Mouse (Mus musculus) liver, embryonic 11.5 days (tissue): ENCODE data around the gene Tdrd6. TPM values are rescaled to one million over a fixed set of nuclear protein-coding genes. Genes with fewer than 3 reads are reported as not detected.

ENCODE experiments used
- ATAC-seq: fragments of 200-750 bp; cut with Nextera tagmentation; replicated peaks from 2 replicates; pipeline ENCODE4 v1.8.0; 2017; ENCODE audit warnings: moderate number of reproducible peaks, mild to moderate bottlenecking, moderate TSS enrichment, moderate library complexity; ENCODE audit not compliant: low FRiP score
- DNase-seq: peaks from one replicate; pipeline ENCODE4 v3.0.0-alpha.2; 2017; ENCODE audit warnings: low spot score
- H3K27ac ChIP-seq: fragments of 300-500 bp; sonication (generic); 2 replicates; pipeline ENCODE4 v1.5.1; 2014; ENCODE audit warnings: mild to moderate bottlenecking, low read depth, low read length, control low read depth
- H3K27me3 ChIP-seq: fragments of 300-500 bp; sonication (generic); replicated peaks from 2 replicates; pipeline ENCODE4 v1.6.1; 2014; ENCODE audit warnings: low read length, mixed read lengths; ENCODE audit not compliant: control insufficient read depth, insufficient read depth
- H3K36me3 ChIP-seq: fragments of 300-500 bp; sonication (generic); 2 replicates; pipeline ENCODE4 v1.6.1; 2014; ENCODE audit warnings: mild to moderate bottlenecking, low read length, moderate library complexity, mixed read lengths; ENCODE audit not compliant: control insufficient read depth, insufficient read depth
- H3K4me1 ChIP-seq: fragments of 300-500 bp; sonication (generic); replicated peaks from 2 replicates; pipeline ENCODE4 v1.6.1; 2014; ENCODE audit warnings: low read length, mixed read lengths; ENCODE audit not compliant: control insufficient read depth, insufficient read depth
- H3K4me2 ChIP-seq: fragments of 300-500 bp; sonication (generic); 2 replicates; pipeline ENCODE4 v1.6.1; 2014; ENCODE audit warnings: mild to moderate bottlenecking, control low read depth, moderate library complexity
- H3K4me3 ChIP-seq: fragments of 300-500 bp; sonication (generic); 2 replicates; pipeline ENCODE4 v1.5.1; 2014; ENCODE audit warnings: low read depth, low read length, control low read depth
- H3K9ac ChIP-seq: fragments of 300-500 bp; sonication (generic); 2 replicates; pipeline ENCODE4 v1.6.1; 2014; ENCODE audit warnings: low read depth, low read length, control low read depth
- H3K9me3 ChIP-seq: fragments of 300-500 bp; sonication (generic); 2 replicates; pipeline ENCODE4 v1.6.1; 2016; ENCODE audit warnings: low read length, inconsistent platforms, mixed read lengths; ENCODE audit not compliant: control insufficient read depth
- WGBS: fragments of 180-500 bp; shearing (Covaris S2); extraction: QIAGEN DNeasy Blood & Tissue Kit; methylation state at CpG from one replicate; pipeline ENCODE4 v1.1.7; 2014; 5-methylcytosine and 5-hydroxymethylcytosine counted together
- polyA plus RNA-seq: library from polyadenylated mRNA; unstranded; fragments of >200 nt; fragmentation: Nextera tagmentation; extraction: Ambion mirVana; gene quantifications from 2 replicates; pipeline ENCODE4 v1.2.1, GENCODE M21; 2014

The Tdrd6 gene
- polyA plus RNA-seq, 1 experiment from 2014 or later, result 0.15 TPM

GRCm38 (mm10) chr17:43597742-43598141, 32.4 kb downstream of the Tdrd6 start:
- Histone ChIP-seq H3K4me2 (no peak overlapping the region), H3K9ac (no peak overlapping the region), H3K9me3 (no peaks in the 10 kb centered on the region), H3K36me3 (no peaks in the 10 kb centered on the region), H3K27me3 (no peaks in the 10 kb centered on the region), H3K4me1 (no peaks in the 10 kb centered on the region), H3K4me3 (no peak overlapping the region), H3K27ac (no peak overlapping the region)
- DNase-seq (no peak), ATAC-seq (no peak)
- WGBS, result 91% methylated on average over 2 of the region's 2 CpGs

- Histone ChIP-seq H3K4me3 (no peak overlapping the region), H3K4me2 (no peak overlapping the region), H3K9me3 (no peaks in the 10 kb centered on the region), H3K4me1 (no peaks in the 10 kb centered on the region), H3K9ac (no peak overlapping the region), H3K27me3 (no peaks in the 10 kb centered on the region), H3K27ac (no peak overlapping the region), H3K36me3 (no peaks in the 10 kb centered on the region)
- ATAC-seq (no peak), DNase-seq (no peak)
- 79% methylated on average over 21 of the region's 21 CpGs for WGBS
Measured at GRCm38 (mm10) chr17:43592296-43593291, 37.5 kb downstream of the Tdrd6 start.

- DNase-seq (no peak), ATAC-seq (no peak)
- H3K36me3 ChIP-seq, result no peaks in the 10 kb centered on the region
- H3K27ac ChIP-seq, result no peak overlapping the region
- no peak overlapping the region for H3K4me2 ChIP-seq
- no peaks in the 10 kb centered on the region for H3K27me3 ChIP-seq
- 83% methylated on average over 5 of the region's 5 CpGs for WGBS
- H3K9ac ChIP-seq, result no peak overlapping the region
- H3K4me1 ChIP-seq, result no peaks in the 10 kb centered on the region
- H3K4me3 ChIP-seq, result no peak overlapping the region
- H3K9me3 ChIP-seq, result no peaks in the 10 kb centered on the region
Measured at GRCm38 (mm10) chr17:43590531-43590930, 39.6 kb downstream of the Tdrd6 start.

- H3K27me3 ChIP-seq, result no peaks in the 10 kb centered on the region
- H3K27ac ChIP-seq, result no peak overlapping the region
- no peak overlapping the region for H3K4me3 ChIP-seq
- H3K4me1 ChIP-seq, result no peaks in the 10 kb centered on the region
- H3K9me3 ChIP-seq, result no peaks in the 10 kb centered on the region
- H3K4me2 ChIP-seq, result no peak overlapping the region
- no peak for ATAC-seq
- no peaks in the 10 kb centered on the region for H3K36me3 ChIP-seq
- H3K9ac ChIP-seq, result no peak overlapping the region
- no peak for DNase-seq
- 84% methylated on average over 6 of the region's 6 CpGs for WGBS
Measured at GRCm38 (mm10) chr17:43589750-43590149, 40.3 kb downstream of the Tdrd6 start.

GRCm38 (mm10) chr17:43587278-43587677, 42.8 kb downstream of the Tdrd6 start:
- 0 out of 2 replicates have a peak, but pooled peaks have one; percentile 34 for ATAC-seq
- 64% methylated on average over 2 of the region's 2 CpGs for WGBS

GRCm38 (mm10) chr17:43584771-43585170, 45.3 kb downstream of the Tdrd6 start:
- Histone ChIP-seq H3K36me3 (no peaks in the 10 kb centered on the region), H3K9me3 (no peaks in the 10 kb centered on the region), H3K4me3 (no peak overlapping the region), H3K4me2 (no peak overlapping the region), H3K9ac (no peak overlapping the region), H3K27ac (no peak overlapping the region), H3K27me3 (no peaks in the 10 kb centered on the region), H3K4me1 (no peaks in the 10 kb centered on the region)
- DNase-seq (no peak), ATAC-seq (no peak)
- 68% methylated on average over 7 of the region's 7 CpGs for WGBS

More at GRCm38 (mm10) chr17:43587278-43587677, 42.8 kb downstream of the Tdrd6 start:
- Histone ChIP-seq H3K4me1 (no peaks in the 10 kb centered on the region), H3K36me3 (no peaks in the 10 kb centered on the region), H3K4me2 (no peak overlapping the region), H3K4me3 (no peak overlapping the region), H3K27me3 (no peaks in the 10 kb centered on the region), H3K9me3 (no peaks in the 10 kb centered on the region), H3K9ac (no peak overlapping the region), H3K27ac (no peak overlapping the region)
- DNase-seq, result no peak

GRCm38 (mm10) chr17:43581012-43581467, 49.1 kb downstream of the Tdrd6 start:
- Histone ChIP-seq H3K4me2 (no peak overlapping the region), H3K9ac (no peak overlapping the region), H3K4me3 (no peak overlapping the region), H3K9me3 (no peaks in the 10 kb centered on the region), H3K27me3 (no peaks in the 10 kb centered on the region), H3K4me1 (no peaks in the 10 kb centered on the region), H3K27ac (no peak overlapping the region), H3K36me3 (no peaks in the 10 kb centered on the region)
- DNase-seq, result no peak
- WGBS, result 36% methylated on average over 8 of the region's 8 CpGs
- ATAC-seq, result peak; percentile 39; the same call in 1 of the 2 replicates

GRCm38 (mm10) chr17:43580456-43580855, 49.6 kb downstream of the Tdrd6 start:
- DNase-seq (no peak), ATAC-seq (no peak)
- H3K9me3 ChIP-seq, result no peaks in the 10 kb centered on the region
- no peak overlapping the region for H3K4me2 ChIP-seq
- H3K4me3 ChIP-seq, result no peak overlapping the region
- H3K27me3 ChIP-seq, result no peaks in the 10 kb centered on the region
- H3K36me3 ChIP-seq, result no peaks in the 10 kb centered on the region
- no peaks in the 10 kb centered on the region for H3K4me1 ChIP-seq
- H3K9ac ChIP-seq, result no peak overlapping the region
- WGBS, result 42% methylated on average over 3 of the region's 3 CpGs
- no peak overlapping the region for H3K27ac ChIP-seq
